13 mouse cellular contexts compared by ENCODE assay signal in the genomic region with DNA sequence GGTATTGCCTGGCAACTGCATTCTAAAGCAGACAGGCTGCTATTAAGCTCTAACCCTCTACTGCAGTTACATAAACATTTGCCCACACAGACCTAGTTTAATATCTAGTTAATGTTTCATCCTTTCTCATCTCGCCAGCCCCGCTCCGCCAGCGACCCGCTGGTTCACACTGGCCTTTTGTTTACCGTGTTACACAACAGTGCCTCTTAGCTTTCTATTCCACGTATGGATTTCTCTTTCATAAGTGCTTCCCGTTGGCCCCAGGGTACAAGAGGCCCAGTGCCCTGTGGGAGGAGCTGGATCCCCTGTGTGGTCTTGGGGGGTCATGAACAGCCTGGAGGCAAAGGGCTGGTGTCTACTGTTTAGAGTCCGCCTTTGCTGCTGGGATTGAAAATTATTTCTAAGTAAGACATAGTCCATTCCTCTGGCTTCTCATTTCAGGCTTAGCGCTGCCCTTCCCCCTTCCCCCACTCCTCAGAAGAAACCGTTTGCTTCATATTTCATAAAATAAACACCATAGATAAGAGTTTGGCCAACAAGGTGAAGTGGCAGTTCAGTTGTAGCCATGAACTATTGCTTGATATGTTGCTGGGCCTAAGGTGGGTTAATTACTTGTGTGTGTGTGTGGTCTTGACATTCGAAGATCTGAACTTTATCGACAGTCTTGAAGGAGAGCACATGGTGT. TPM values are rescaled to one million over a fixed set of nuclear protein-coding genes. Genes with fewer than 3 reads are reported as not detected.
A peak's percentile ranks its signal among the peaks of the same experiment; 100 is the strongest.
DNase-seq lines count a peak whose midpoint lies in the region; ATAC-seq and TF ChIP-seq lines count a peak whose summit lies in the region.
"Had no signal": no experiment of that assay in that cellular context is flagged by ENCODE, and none has a peak within 500 bp of the region (broad histone marks: within the 10 kb centered on the region; RNA-seq: fewer than 3 reads in every experiment).

No protein-coding gene starts in this region.

- H3K4me3 ChIP-seq in left cerebral cortex, adult 2 months = no peak overlapping the region
- no peak overlapping the region for H3K4me3 ChIP-seq in liver, embryonic 15.5 days (replicated peaks)
- H3K4me3 ChIP-seq in stomach, embryonic 16.5 days (replicated peaks; ENCODE audit: low read length) = no peak overlapping the region

- no peaks in the 10 kb centered on the region for H3K9me3 ChIP-seq in liver, embryonic 15.5 days (replicated peaks)
- no peaks in the 10 kb centered on the region for H3K9me3 ChIP-seq in stomach, embryonic 16.5 days (replicated peaks; ENCODE audit: control insufficient read depth, low read length)

- peak overlapping the region; percentile 24; the same call in 1 of the 2 replicates for H3K27ac ChIP-seq in left cerebral cortex, adult 2 months
- peak overlapping the region; percentile 76 for H3K27ac ChIP-seq in liver, embryonic 15.5 days (replicated peaks)
- no peak overlapping the region; the same call in 1 of the 2 replicates for H3K27ac ChIP-seq in stomach, embryonic 16.5 days (ENCODE audit: low read length)
- H3K27ac ChIP-seq: hindbrain, postnatal 0 days; macrophage had no signal

- intact Hi-C loops in left cerebral cortex, adult 2 months (cut with DNase I) = loop anchor here (5.0 kb wide), 1 partner anchor 49 kb away; no protein-coding TSS in a partner anchor
- intact Hi-C loops in left cerebral cortex, postnatal 10 days (cut with DNase I) = loop anchor here (2.0 kb wide), 1 partner anchor 258 kb away; no protein-coding TSS in a partner anchor

- TF ChIP-seq CTCF in left cerebral cortex, adult 2 months (IDR thresholded peaks at IDR 0.05) = no peak

- H3K4me2 ChIP-seq in liver, embryonic 15.5 days = no peak overlapping the region
- H3K4me2 ChIP-seq in stomach, embryonic 16.5 days (ENCODE audit: low read depth, low read length) = no peak overlapping the region

- H3K27me3 ChIP-seq in liver, embryonic 15.5 days = no peaks in the 10 kb centered on the region
- H3K27me3 ChIP-seq in stomach, embryonic 16.5 days (ENCODE audit: control insufficient read depth, insufficient read depth, low read length) = no peaks in the 10 kb centered on the region

- no peak overlapping the region for H3K9ac ChIP-seq in liver, embryonic 15.5 days
- no peak overlapping the region for H3K9ac ChIP-seq in stomach, embryonic 16.5 days (ENCODE audit: low read length)

- WGBS in liver, embryonic 15.5 days (ENCODE audit: insufficient replicate concordance) = 73% methylated on average over 13 of the region's 13 CpGs
- 42% methylated on average over 13 of the region's 13 CpGs for WGBS in stomach, embryonic 16.5 days

- DNase-seq in left cerebral cortex, adult 2 months (ENCODE audit: extremely low spot score in 1 of 2, low spot score in 2 of 2) = no peak
- no peak for DNase-seq in left cerebral cortex, postnatal 10 days (ENCODE audit: extremely low spot score in 1 of 2, low spot score in 2 of 2)
- peak; percentile 95 for DNase-seq in kidney, adult 9 months
- DNase-seq in right cerebral cortex, adult 2 months (ENCODE audit: low spot score in 2 of 2) = no peak
- no peak for DNase-seq in urinary bladder, adult 18-20 months (ENCODE audit: low spot score in 2 of 2)
- DNase-seq in heart, adult 11 months = no peak
- DNase-seq: cerebellum, adult 11 months had no signal

- ATAC-seq in liver, embryonic 15.5 days (ENCODE audit: insufficient read depth) = peak; percentile 72
- ATAC-seq in stomach, embryonic 16.5 days (ENCODE audit: insufficient read depth, low FRiP score) = peak; percentile 48; the same call in 1 of the 2 replicates
- ATAC-seq: hindbrain, postnatal 0 days had no signal

- peaks cover 14% of the 10 kb centered on the region; the same call in 1 of the 2 replicates for H3K36me3 ChIP-seq in liver, embryonic 15.5 days (replicated peaks)
- H3K36me3 ChIP-seq in stomach, embryonic 16.5 days (ENCODE audit: control insufficient read depth, insufficient read depth, low read length) = peaks cover 6% of the 10 kb centered on the region; the same call in 1 of the 2 replicates

- H3K4me1 ChIP-seq in liver, embryonic 15.5 days (replicated peaks) = peaks cover 23% of the 10 kb centered on the region
- H3K4me1 ChIP-seq in stomach, embryonic 16.5 days (ENCODE audit: control insufficient read depth, insufficient read depth, low read length) = peaks cover 17% of the 10 kb centered on the region

RNA-seq across cellular contexts. Expression of gene BC051665, which starts 49.6 kb away (rescaled TPM):
- not detected for total RNA-seq in left cerebral cortex, adult 2 months (2021)
- total RNA-seq in left cerebral cortex, postnatal 10 days (2021) = not detected
- not detected in 2 replicates for polyA plus RNA-seq in liver, embryonic 15.5 days (2015; fragmentation: Nextera tagmentation; extraction: Ambion mirVana)
- not detected in 2 replicates for polyA plus RNA-seq in stomach, embryonic 16.5 days (2015; fragmentation: Nextera tagmentation; extraction: Ambion mirVana)
- total RNA-seq: gastrocnemius, postnatal 4 days; hindbrain, postnatal 0 days had no signal
- polyA plus RNA-seq: hindbrain, postnatal 0 days; macrophage; neural tube, embryonic 14.5 days had no signal
